ENCODE assay signal across 8 mouse cellular contexts in the genomic region with DNA sequence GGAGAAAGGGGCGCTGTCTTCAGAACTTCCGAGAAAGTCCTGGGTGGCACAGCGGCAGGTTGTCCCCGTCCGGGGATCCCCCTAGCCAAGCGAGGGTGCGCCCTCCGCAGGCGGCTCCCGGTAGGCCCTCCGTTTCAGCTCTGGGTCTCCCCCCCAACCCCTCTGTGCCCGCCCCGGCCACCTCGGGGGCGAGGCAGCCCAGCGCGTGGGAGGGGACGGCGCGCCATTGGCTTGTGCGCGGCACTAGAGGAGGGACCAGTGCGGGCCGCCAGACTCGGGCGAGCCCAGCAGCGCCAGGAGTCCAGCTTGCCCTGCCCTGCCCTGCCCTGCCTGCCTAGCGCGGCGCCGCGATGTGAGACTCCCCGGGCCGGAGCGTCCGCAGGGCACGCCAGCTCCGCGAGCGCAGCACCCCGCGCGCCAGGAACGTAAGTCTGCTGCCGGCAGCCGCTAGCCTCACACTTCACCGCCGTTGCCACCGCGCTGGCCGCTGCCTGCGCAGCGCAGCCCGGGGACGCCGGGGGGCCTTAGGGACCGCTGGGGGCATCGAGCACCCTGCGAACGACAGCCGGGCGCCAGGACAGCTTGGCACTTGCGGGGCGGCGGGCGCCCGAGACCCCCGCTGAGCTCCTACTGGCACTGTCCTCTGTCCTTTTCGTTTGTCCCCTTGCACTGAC. TPM values are rescaled to one million over a fixed set of nuclear protein-coding genes. Genes with fewer than 3 reads are reported as not detected.
A peak's percentile ranks its signal among the peaks of the same experiment; 100 is the strongest.
DNase-seq lines count a peak whose midpoint lies in the region; ATAC-seq and TF ChIP-seq lines count a peak whose summit lies in the region.

A gene (plus strand): TSS at position 226 of the 674 bp plus-strand sequence.

- no peak for TF ChIP-seq CTCF in E14TG2a.4 (conservative IDR thresholded peaks at IDR 0.05; ENCODE audit: low read length)
- TF ChIP-seq CTCF in forebrain, postnatal 0 days (IDR thresholded peaks at IDR 0.05; ENCODE audit: low read depth), result peak; percentile 74
- TF ChIP-seq CTCF in lung, adult 2 months (IDR thresholded peaks at IDR 0.05; ENCODE audit: insufficient read depth, low read length), result peak; percentile 37; the same call in 1 of the 2 replicates

- H3K36me3 ChIP-seq in E14TG2a.4 (ENCODE audit: insufficient read depth, low read length), result no peaks in the 10 kb centered on the region
- H3K36me3 ChIP-seq in forebrain, postnatal 0 days (ENCODE audit: insufficient read depth), result no peaks in the 10 kb centered on the region
- H3K36me3 ChIP-seq in neural tube, embryonic 14.5 days (ENCODE audit: control insufficient read depth, insufficient read depth, low read length), result no peaks in the 10 kb centered on the region

- H3K9ac ChIP-seq in forebrain, postnatal 0 days, result peak within 1 kb of the TSS; percentile 90
- H3K9ac ChIP-seq in neural tube, embryonic 14.5 days (replicated peaks; ENCODE audit: low read depth, low read length), result peak within 1 kb of the TSS; percentile 99

- peaks cover 86% of the 10 kb centered on the region for H3K4me1 ChIP-seq in E14TG2a.4 (replicated peaks; ENCODE audit: low read depth, low read length)
- H3K4me1 ChIP-seq in forebrain, postnatal 0 days (ENCODE audit: insufficient read depth), result peaks cover 30% of the 10 kb centered on the region
- H3K4me1 ChIP-seq in lung, adult 2 months (ENCODE audit: control insufficient read depth, insufficient read depth, low read length), result no peaks in the 10 kb centered on the region; the same call in none of the 2 replicates
- peaks cover 37% of the 10 kb centered on the region for H3K4me1 ChIP-seq in neural tube, embryonic 14.5 days (ENCODE audit: control insufficient read depth, insufficient read depth, low read length)

- peaks cover 10% of the 10 kb centered on the region for H3K9me3 ChIP-seq in E14TG2a.4 (ENCODE audit: low read length)
- no peaks in the 10 kb centered on the region for H3K9me3 ChIP-seq in forebrain, postnatal 0 days (ENCODE audit: low read length)
- H3K9me3 ChIP-seq in neural tube, embryonic 14.5 days (ENCODE audit: control insufficient read depth, low read length), result no peaks in the 10 kb centered on the region

- under 1% methylated on average over 62 of the region's 69 CpGs for WGBS in forebrain, postnatal 0 days
- WGBS in large intestine, adult 2 months, result under 1% methylated on average over 65 of the region's 69 CpGs
- under 1% methylated on average over 66 of the region's 69 CpGs for WGBS in lung, adult 2 months
- WGBS in neural tube, embryonic 14.5 days, result under 1% methylated on average over 36 of the region's 69 CpGs

- intact Hi-C loops in heart, postnatal 25 days (cut with DNase I), result no loop called here

- peaks cover 47% of the 10 kb centered on the region for H3K27me3 ChIP-seq in E14TG2a.4 (ENCODE audit: insufficient read depth, low read length)
- no peaks in the 10 kb centered on the region for H3K27me3 ChIP-seq in forebrain, postnatal 0 days (ENCODE audit: insufficient read depth, low read length)
- H3K27me3 ChIP-seq in neural tube, embryonic 14.5 days (ENCODE audit: control insufficient read depth, insufficient read depth, low read length), result no peaks in the 10 kb centered on the region

- peak within 1 kb of the TSS; percentile 91 for H3K4me2 ChIP-seq in forebrain, postnatal 0 days (ENCODE audit: low read depth)
- peak within 1 kb of the TSS; percentile 77 for H3K4me2 ChIP-seq in neural tube, embryonic 14.5 days (ENCODE audit: low read depth, low read length)

- ATAC-seq in forebrain, postnatal 0 days, result peak; percentile 92
- ATAC-seq in neural tube, embryonic 14.5 days (ENCODE audit: low read depth), result peak; percentile 85

- DNase-seq in cerebellum, adult 18-20 months, result peak; percentile 90 to 92
- peak; percentile 88 for DNase-seq in forebrain, postnatal 0 days
- DNase-seq in heart, postnatal 25 days (ENCODE audit: low spot score), result peak; percentile 85
- no peak for DNase-seq in large intestine, adult 2 months (ENCODE audit: low read depth, low spot score)
- DNase-seq in lung, adult 2 months, result peak; percentile 85
- DNase-seq in testis, postnatal 10 days (ENCODE audit: low spot score), result peak; percentile 91

- peak within 1 kb of the TSS; percentile 88 for H3K4me3 ChIP-seq in E14TG2a.4 (replicated peaks; ENCODE audit: low read length)
- H3K4me3 ChIP-seq in forebrain, postnatal 0 days (ENCODE audit: low read depth, low read length), result peak within 1 kb of the TSS; percentile 81
- H3K4me3 ChIP-seq in lung, adult 2 months (replicated peaks; ENCODE audit: extremely low read depth, low read depth, low read length), result peak within 1 kb of the TSS; percentile 71
- H3K4me3 ChIP-seq in neural tube, embryonic 14.5 days (ENCODE audit: low read depth, low read length), result peak within 1 kb of the TSS; percentile 92

- H3K27ac ChIP-seq in forebrain, postnatal 0 days (ENCODE audit: low read depth, low read length), result peak within 1 kb of the TSS; percentile 91
- H3K27ac ChIP-seq in neural tube, embryonic 14.5 days (ENCODE audit: low read depth, low read length), result peak within 1 kb of the TSS; percentile 90

- peak; percentile 26; the same call in 1 of the 2 replicates for TF ChIP-seq POLR2A in lung, adult 2 months (IDR thresholded peaks at IDR 0.05; ENCODE audit: borderline replicate concordance, extremely low read depth, low read depth, low read length)

RNA-seq across cellular contexts. Expression of the gene that starts here (rescaled TPM):
- 113 and 132 TPM in 2 replicates for total RNA-seq in forebrain, postnatal 0 days (2014; rRNA removed)
- 95.2 and 123 TPM in 2 replicates for polyA plus RNA-seq in forebrain, postnatal 0 days (2015; fragmentation: Nextera tagmentation; extraction: Ambion mirVana)
- total RNA-seq in heart, postnatal 25 days (2021), result 10 to 100 TPM; 30.3 to 45.6 TPM
- polyA plus RNA-seq in large intestine, adult 2 months (2012; rRNA removed), result 69.6 and 92.8 TPM in 2 replicates
- polyA plus RNA-seq in lung, adult 2 months (2012; rRNA removed), result 31.8 and 37.5 TPM in 2 replicates
- 82.7 and 114 TPM in 2 replicates for polyA plus RNA-seq in neural tube, embryonic 14.5 days (2014; fragmentation: Nextera tagmentation; extraction: Ambion mirVana)
